Comparison of ENCODE assay signal across 17 mouse cellular contexts in the genomic region with DNA sequence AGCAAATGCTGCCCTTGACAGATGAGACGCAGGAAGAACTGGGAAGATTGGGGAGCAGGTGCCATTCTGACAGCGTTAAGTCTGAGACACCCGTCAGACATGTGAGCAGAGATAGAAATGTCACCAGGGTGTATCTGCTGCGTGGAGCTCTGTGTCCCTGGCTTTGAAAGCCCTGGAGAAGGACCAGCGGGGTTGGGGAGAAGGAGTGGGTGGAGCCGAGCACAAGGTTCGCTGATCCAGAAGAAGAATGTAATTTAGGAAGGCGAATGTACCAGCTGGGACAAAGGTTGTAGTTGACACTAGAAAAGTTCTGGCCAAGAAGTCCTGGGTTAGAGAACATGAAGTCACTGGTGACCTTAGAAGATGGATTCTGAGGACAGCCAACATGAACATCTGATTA. TPM values are rescaled to one million over a fixed set of nuclear protein-coding genes. Genes with fewer than 3 reads are reported as not detected.
DNase-seq lines count a peak whose midpoint lies in the region; ATAC-seq and TF ChIP-seq lines count a peak whose summit lies in the region.
"Had no signal": no experiment of that assay in that cellular context is flagged by ENCODE, and none has a peak within 500 bp of the region (broad histone marks: within the 10 kb centered on the region; RNA-seq: fewer than 3 reads in every experiment).

No protein-coding gene starts in this region.

- peak; percentile 59 for DNase-seq in gastrocnemius, adult 2 months
- DNase-seq in gastrocnemius, adult 8-10 months (ENCODE audit: low spot score in 2 of 2): no peak
- peak; percentile 86 for DNase-seq in kidney, adult 9 months
- peak; percentile 45 for DNase-seq in heart, adult 8-10 months (ENCODE audit: low spot score)
- peak; percentile 26 to 29 for DNase-seq in heart, postnatal 36 days
- DNase-seq in left cerebral cortex, adult 18-20 months (ENCODE audit: low spot score in 2 of 2): no peak
- DNase-seq in urinary bladder, adult 18-20 months (ENCODE audit: low spot score in 2 of 2): no peak
- DNase-seq: B cell, adult 2 months; cerebellum, adult 9-11 months; right cerebral cortex, postnatal 25 days had no signal

- WGBS in kidney, embryonic 16.5 days: 33% methylated on average over 8 of the region's 8 CpGs

- H3K9ac ChIP-seq in kidney, embryonic 16.5 days (replicated peaks; ENCODE audit: low read length): no peak overlapping the region
- H3K9ac ChIP-seq: hindbrain, embryonic 14.5 days; stomach, embryonic 15.5 days had no signal

- H3K27ac ChIP-seq in gastrocnemius, adult 2 months: peak overlapping the region; percentile 78
- no peak overlapping the region for H3K27ac ChIP-seq in kidney, embryonic 16.5 days (ENCODE audit: low read length)
- H3K27ac ChIP-seq: hindbrain, embryonic 14.5 days; stomach, embryonic 15.5 days had no signal

- no peak overlapping the region for H3K4me3 ChIP-seq in gastrocnemius, adult 2 months
- H3K4me3 ChIP-seq in kidney, embryonic 16.5 days (ENCODE audit: low read length): no peak overlapping the region
- H3K4me3 ChIP-seq: stomach, embryonic 15.5 days had no signal

- H3K36me3 ChIP-seq in kidney, embryonic 16.5 days (ENCODE audit: insufficient read depth, low read length): no peaks in the 10 kb centered on the region
- H3K36me3 ChIP-seq: stomach, embryonic 15.5 days had no signal

- no peak overlapping the region for H3K4me2 ChIP-seq in kidney, embryonic 16.5 days (replicated peaks; ENCODE audit: low read depth, low read length)
- H3K4me2 ChIP-seq: hindbrain, embryonic 14.5 days; stomach, embryonic 15.5 days had no signal

- no peaks in the 10 kb centered on the region for H3K9me3 ChIP-seq in kidney, embryonic 16.5 days (ENCODE audit: low read length)
- H3K9me3 ChIP-seq: stomach, embryonic 15.5 days had no signal

- TF ChIP-seq CTCF in gastrocnemius, adult 2 months (IDR thresholded peaks at IDR 0.05): no peak

- H3K27me3 ChIP-seq in kidney, embryonic 16.5 days (ENCODE audit: insufficient read depth, low read length): no peaks in the 10 kb centered on the region
- H3K27me3 ChIP-seq: stomach, embryonic 15.5 days had no signal

- intact Hi-C loops in gastrocnemius, adult 2 months (cut with DNase I): loop anchor here (2.0 to 5.0 kb wide), 2 partner anchors 235 to 419 kb away; no protein-coding TSS in a partner anchor
- intact Hi-C loops in heart, postnatal 36 days (cut with DNase I): loop anchor here (2.0 to 5.0 kb wide), 2 partner anchors 174 to 419 kb away; partner anchors contain the start of gene Rimkla

- ATAC-seq in kidney, embryonic 16.5 days (ENCODE audit: low FRiP score, low TSS enrichment): no peak

- H3K4me1 ChIP-seq in kidney, embryonic 16.5 days (ENCODE audit: insufficient read depth, low read length): 0 out of 2 replicates have a peak, but pooled peaks cover 4% of the 10 kb centered on the region
- H3K4me1 ChIP-seq: stomach, embryonic 15.5 days had no signal

RNA-seq across cellular contexts. Expression of gene Guca2b, which starts 7.4 kb away (rescaled TPM):
- not detected for total RNA-seq in gastrocnemius, adult 2 months (2021)
- total RNA-seq in gastrocnemius, adult 8-10 months (2022): not detected
- 4.1 and 6.0 TPM in 2 replicates for polyA plus RNA-seq in kidney, embryonic 16.5 days (2015; fragmentation: Nextera tagmentation; extraction: Ambion mirVana)
- under 1 TPM in 2 of 4 experiments, not detected in 2; 0.49 to 0.75 TPM for total RNA-seq in heart, adult 8-10 months (2022)
- under 1 TPM in 1 of 2 experiments, not detected in 1; 0.89 TPM for total RNA-seq in heart, postnatal 36 days (2021)
- not detected for total RNA-seq in left cerebral cortex, adult 18-20 months (2021)
- total RNA-seq: ES-E14; layer of hippocampus, postnatal 10 days; megakaryocyte-erythroid progenitor cell, adult 5-6 weeks had no signal
- polyA plus RNA-seq: hindbrain, embryonic 14.5 days; limb, embryonic 11.5 days had no signal

RNA-seq across cellular contexts. Expression of gene Guca2a, which starts 28.6 kb away (rescaled TPM):
- total RNA-seq in gastrocnemius, adult 2 months (2021): not detected
- total RNA-seq in gastrocnemius, adult 8-10 months (2022): not detected
- polyA plus RNA-seq in kidney, embryonic 16.5 days (2015; fragmentation: Nextera tagmentation; extraction: Ambion mirVana): 11.4 and 13.4 TPM in 2 replicates
- not detected for total RNA-seq in heart, adult 8-10 months (2022)
- total RNA-seq in heart, postnatal 36 days (2021): not detected
- total RNA-seq in left cerebral cortex, adult 18-20 months (2021): not detected
- total RNA-seq: ES-E14; layer of hippocampus, postnatal 10 days; megakaryocyte-erythroid progenitor cell, adult 5-6 weeks had no signal
- polyA plus RNA-seq: hindbrain, embryonic 14.5 days; limb, embryonic 11.5 days had no signal

Comparison
In these comparisons a context has a peak if more than half of its experiments do, and no peak if none do; other contexts are left out.
1. DNase-seq: peak in gastrocnemius, adult 2 months (single experiment), kidney, adult 9 months (single experiment), heart, adult 8-10 months (single experiment) and heart, postnatal 36 days (2 of 2); none in gastrocnemius, adult 8-10 months (0 of 2), left cerebral cortex, adult 18-20 months (0 of 2) and urinary bladder, adult 18-20 months (0 of 2).